Mouse (Mus musculus) heart, adult 18-20 months (tissue): ENCODE measurements around the gene Gpat2. TPM values are rescaled to one million over a fixed set of nuclear protein-coding genes. Genes with fewer than 3 reads are reported as not detected.
A peak's percentile ranks its signal among the peaks of the same experiment; 100 is the strongest.

Experiments used
- DNase-seq, 2 experiments: peaks; one replicate each; pipeline ENCODE4 v3.0.0; 2021 to 2022; ENCODE audit warnings: mixed read lengths in 1 of 2
- long read RNA-seq, 2 experiments: library from polyadenylated mRNA; stranded (forward); transcript quantifications; one replicate each; pipeline ENCODE4 v2.0.0; 2021
- total RNA-seq, 2 experiments: library from RNA; stranded (reverse); gene quantifications; 2 replicates each; pipeline ENCODE4 v1.2.3; 2021

Gene Gpat2
- not detected for total RNA-seq
- long read RNA-seq, experiment 1: 0 reads
- long read RNA-seq, experiment 2: 0 reads

DNA sequence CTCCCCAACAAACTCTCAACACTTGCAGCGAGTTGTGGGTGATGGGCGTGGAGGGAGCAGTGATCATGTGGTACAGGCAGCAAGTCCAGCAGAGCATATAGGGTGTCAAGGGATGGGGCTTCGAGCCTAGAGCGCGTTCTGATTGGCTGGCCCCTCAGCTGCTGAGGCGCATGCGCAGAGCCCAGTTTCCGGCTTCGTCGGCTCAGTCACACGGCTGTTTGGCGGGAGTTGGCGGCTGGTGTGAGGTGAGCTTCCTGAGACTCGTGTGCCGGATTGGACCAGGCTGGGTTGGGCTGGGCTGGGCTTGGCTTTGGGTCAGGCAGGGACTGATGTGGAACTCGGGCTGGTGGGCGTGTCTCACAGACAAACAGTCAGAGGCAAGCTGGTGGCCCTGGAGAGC lies at the start of gene Gpat2:
TSS of gene Gpat2 (plus strand) at position 223 of the 400 bp plus-strand sequence.
- DNase-seq: no peak

DNA sequence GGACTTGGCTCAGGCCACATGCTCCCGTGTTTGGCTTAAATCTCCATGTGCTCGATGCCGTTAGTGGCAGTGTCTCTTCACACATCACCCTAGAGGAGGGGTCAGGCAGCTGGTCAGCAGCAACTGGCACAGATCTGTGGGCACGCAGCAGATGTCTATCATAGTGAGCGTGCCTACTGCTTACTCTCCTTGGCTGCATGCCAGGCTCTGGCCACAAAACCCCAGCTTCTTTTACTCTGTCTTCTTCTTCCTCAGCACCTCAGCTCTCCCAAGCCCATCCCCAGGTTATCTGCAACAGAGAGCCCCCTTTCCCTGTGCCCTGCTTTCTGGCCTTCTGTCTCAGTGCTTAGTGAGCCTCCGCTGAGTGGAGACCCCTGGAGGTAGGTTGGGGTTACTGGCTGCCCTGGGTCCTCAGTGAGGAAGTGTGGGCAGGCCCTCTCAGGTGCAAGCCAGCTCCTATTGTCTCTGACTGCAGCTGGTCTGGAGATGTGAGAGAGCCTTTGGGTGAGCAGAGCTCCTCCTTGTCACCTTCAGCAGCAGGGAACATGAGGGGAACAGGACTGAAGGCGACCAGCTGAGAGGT lies 49.1 kb upstream of the Gpat2 start:
- DNase-seq: no peak

DNA sequence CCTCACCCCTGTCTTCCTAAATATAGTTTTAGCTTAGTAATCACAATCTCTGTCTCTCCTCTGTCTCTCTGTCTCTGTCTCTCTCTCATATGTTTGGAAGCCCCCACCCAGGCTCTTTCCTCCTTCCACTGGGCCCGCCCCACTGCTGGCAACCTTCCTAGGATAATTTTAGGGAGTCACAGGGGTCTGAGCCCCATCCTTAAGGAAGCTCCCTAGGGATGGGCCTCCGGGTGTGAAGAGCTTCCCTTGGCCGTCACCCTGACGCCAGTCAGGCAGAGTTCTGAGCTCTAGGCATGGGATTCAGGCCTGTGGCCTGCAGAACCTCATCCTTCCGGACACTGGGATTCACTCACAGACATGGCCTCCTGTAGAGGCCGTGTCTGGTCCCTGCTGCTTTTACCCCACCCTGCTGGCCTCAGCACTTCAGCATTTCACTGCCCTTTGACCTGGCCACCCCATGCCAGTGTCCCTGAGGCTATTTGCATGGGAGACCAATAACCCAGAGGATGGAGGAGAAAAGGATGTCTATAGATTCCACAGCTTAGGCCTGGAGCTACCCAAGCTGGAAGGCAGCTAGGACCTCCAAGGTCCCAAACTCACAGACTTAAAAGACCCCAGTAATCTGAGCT lies 48.5 kb upstream of the Gpat2 start:
- DNase-seq: no peak

DNA sequence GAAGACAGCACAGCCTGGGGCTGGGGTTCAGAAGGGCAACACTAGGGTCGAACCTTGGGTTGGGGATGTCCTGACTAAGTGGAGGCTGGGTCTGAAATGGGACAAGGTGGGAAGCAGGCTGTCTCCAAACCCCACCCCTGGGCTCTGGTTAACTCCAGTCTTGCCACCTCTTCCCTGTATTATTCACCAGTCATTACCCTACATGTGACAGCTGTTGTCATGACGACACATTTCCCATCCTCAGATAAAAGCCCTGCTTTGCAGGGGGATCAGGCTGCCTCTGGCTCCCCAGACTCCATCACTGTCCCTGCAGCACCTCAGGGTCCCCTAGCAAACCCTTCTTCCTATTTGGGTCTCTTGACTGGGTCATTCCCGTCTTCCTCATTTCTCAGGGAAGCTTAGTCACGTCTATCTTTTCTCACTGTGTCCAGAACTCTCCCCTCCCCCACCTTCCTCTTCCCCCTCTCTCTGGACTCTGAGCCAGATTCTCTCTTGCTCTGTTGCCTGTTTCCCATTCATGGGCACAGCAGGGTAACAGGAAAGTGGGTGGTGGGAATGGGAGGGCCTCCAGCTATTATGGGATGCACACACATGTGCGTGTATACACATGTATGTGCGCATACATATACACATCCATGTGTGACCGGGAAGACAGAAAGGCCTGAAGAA lies 46.9 kb upstream of the Gpat2 start:
- no peak for DNase-seq

DNA sequence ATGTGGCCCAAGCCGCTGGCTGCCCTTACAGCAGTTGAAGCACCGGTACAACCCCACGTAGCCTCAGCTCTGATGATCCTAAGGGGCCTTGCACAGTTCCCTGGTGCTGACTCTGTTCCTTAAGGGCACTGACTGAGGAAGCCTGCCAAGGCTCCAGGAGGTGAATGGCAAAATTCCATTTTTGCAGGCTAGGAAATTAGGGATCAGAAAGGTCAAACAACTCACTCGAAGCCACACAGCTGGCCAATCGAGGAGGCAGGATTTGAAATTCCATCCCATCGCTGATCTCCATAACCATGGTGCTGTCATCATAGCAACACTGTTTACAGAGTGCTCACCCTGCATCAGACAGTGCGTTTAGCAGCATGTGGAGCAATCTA lies 46.4 kb upstream of the Gpat2 start:
- DNase-seq: no peak

DNA sequence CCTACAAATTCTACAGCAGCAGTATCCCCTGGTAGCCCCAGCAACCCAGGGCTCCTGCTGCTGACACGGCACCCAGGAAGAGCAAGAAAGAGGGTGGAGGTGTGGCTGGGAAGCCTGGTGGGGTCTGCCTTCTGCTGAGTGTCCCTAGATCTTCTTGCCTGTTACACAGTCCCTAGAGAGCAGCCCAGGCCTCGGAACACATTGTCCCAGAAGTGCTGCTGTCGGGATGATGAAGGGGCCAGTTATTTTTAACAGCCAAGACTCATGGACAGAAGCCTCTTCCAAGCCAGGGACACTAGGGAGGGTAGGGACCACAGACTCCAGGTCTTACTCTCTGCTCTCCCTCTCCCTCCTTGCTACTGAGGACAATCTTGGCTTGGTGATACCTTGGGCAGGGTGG lies 45.7 kb upstream of the Gpat2 start:
- peak; percentile 33 to 65 for DNase-seq

DNA sequence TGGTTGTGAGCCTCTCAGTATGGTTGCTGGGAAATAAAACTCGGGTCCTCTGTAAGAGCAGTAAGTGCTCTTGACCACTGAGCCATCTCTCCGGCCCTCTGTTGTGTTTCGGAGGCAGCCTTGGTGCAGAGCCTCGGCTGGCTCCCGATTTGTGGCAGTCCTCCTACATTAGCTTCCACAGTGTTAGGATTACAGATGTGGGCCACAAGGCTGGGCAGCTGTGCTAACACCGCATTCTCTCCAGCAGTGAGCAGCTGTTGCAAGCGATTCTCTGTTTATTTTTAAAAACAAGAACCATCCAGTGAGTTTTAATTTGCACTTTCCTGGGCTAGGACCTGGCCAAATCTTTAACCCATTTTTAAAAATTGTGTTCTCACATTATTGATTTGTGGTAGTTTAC lies 41.1 kb upstream of the Gpat2 start:
- peak; percentile 33 to 52 for DNase-seq

DNA sequence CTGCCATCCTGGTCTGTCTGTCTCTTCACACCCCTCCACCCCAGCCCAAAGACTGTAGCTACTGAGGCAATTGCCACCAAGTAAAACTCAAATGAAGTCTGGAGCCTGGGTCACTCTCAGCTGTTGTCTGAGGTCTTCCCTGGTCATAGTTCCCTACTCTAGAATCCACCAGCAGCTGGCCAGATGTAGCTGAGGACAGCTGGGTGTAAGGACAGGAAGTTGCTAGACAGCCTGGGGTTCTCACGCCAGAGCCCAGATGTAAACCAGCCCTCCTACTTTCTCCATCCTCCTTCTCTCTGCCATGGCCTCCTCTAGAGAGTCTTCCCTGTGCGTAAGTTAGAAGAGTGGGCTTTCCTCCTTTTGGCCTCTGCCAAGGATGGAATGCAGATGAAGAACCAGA lies 37.5 kb upstream of the Gpat2 start:
- peak; percentile 27 to 63 for DNase-seq

DNA sequence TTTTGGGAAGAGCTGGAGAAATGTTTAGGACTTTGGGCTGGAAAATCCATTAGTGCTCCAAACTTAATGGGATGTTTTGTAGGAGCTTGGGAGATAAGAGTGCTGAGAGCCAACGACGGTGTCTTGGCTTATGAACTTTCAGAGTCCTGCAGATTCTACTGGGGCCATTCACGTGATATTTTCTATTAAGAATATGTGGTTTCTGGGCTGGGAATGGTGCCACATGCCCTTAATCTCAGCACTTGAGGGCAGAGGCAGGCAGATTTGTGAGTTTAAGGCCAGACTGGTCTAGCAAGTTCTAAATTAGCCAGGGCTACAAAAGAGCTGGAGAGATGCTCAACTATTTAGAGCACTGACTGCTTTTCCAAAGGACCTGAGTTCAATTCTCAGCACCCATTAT lies 34.6 kb upstream of the Gpat2 start:
- DNase-seq: no peak

DNA sequence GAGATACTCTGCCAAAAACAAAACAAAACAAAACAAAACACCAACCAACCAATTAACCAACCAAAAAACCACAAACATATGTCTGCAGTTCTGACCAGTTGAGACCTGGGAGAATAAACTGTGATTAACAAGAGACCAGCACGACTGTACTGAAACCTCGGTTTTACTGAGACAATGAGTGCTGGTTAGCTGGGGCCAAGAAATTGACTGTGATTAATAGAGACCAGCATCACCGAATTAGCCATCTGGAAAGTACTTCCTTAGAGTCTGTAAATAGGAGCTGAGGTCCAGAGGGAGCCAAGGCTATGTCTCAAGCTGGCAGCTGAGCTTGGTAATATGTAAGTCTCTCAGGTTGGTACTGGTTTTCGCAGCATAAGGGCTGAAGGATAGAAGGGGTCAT lies 34.2 kb upstream of the Gpat2 start:
- no peak for DNase-seq

DNA sequence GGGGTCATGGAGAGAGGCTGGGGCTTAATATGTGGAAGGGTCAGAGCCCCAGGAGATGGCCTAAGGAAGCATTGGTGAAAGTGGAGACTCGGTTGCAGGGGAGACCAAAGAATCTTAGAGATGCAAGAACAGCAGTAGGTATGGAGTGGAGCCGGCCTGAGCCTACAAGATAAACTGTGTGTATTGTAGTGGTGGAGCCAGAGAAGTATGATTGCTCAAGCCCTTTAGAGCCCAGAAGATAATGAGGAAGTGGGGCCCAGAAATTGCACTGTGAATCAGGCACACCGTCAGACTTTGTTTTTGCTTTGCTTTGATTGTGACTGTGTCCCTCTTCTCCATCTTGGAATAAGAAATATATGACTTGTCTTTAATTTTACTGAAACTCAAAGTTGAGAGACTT lies 33.7 kb upstream of the Gpat2 start:
- no peak for DNase-seq

DNA sequence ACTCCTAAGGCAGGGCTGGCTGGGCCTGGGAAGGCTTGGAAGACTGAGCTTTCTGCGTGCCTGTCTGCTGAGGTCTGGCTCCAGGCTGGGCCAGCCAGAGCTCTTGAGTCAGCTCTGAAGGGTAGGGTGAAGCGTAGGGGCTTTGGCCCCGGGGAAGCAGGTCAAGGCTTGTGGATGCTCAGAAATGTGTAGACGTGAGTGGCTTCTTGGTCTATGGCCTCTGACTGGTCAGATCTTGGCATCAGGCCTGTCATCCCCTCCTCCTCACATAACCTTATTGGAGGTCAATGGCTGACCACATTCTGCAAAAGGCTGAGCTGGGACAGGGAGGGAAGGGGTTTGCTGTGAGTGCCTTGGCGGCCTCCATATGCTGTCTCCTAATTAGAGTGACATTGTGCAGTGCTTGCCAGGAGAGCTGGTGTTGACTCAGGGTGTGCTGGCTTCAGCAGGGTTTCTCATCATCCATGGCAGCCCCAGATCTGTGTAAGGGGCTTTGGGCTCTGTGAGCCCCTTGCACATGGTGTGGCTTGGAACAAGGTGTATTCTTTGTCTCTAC lies 30.3 kb upstream of the Gpat2 start:
- DNase-seq: no peak

DNA sequence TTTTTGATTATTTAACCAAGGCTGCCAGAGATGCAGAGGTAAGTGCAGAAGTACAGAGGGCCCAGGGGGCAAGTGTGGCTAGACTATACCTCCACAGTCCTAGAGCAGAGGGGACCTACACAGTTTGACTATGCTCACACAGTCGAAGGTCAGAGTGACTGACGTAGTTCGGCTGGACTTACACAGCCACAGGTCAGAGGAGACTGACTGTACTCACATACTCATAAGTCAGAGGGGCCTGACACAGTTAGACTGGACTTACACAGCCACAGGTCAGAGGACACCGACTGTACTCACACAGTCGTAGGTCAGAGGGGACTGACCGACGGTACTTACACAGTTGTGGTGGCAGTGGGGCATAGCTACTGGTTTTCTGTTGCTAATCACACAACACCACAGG lies 26.3 kb upstream of the Gpat2 start:
- DNase-seq: no peak

DNA sequence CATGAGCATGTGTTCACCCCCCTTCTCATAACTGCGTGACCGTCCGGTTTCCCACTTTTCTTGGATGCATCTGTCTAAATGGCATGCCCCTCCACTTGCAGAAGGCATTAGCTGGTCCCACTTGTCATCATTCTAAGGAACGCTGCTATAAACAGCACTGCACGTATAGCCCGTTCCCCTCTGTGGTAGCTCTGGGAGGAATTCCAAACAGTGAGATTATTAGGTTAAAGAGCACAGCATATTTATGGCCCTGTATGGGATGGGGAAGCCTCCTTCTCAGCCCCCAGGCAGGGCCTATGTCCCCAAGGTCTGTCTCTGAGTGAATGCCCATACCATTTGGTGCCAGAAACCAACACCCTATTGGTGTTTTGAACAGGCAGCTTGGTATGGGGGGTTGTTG lies 13.9 kb upstream of the Gpat2 start:
- DNase-seq: no peak

DNA sequence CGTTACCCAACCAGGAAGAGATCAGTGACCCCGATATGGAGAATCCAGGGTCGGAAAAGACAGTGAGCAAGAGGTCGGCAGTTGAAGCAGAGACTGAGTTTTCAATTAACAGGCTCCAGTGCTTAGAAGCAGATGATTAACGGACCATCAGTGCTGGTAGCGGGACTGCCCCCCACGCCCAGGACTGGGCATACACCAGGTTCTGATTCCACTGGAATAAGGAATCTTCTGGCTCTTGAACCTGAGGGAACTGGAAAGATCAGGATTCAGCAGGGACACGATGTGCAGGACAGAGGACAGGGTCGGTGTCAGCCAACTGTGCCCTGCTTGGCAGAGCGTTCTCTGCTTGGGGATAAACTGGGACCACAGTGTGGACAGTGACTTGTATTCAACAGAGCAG lies 9.2 kb upstream of the Gpat2 start:
- DNase-seq: peak in 1 of 2 experiments; percentile 18

DNA sequence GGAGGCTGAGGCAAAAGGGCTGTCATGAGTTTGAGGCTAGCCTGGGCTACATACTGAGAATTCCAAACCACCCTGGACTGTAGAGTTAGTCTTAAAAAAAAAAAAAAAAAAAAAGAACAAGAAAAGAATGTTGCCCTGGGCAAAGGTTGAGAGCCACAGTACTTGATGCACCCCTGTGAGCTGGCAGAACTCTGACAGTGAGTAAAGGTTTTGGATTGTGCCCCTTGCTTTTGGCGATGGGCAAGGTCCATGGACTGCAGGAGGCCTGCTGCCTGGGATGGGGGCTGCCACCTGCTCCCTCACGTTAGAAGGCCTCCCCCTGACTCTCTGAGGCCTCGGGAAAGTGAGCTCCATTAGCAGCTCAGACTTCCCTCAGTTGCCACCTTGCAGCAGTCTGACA lies 8.3 kb upstream of the Gpat2 start:
- DNase-seq: no peak

DNA sequence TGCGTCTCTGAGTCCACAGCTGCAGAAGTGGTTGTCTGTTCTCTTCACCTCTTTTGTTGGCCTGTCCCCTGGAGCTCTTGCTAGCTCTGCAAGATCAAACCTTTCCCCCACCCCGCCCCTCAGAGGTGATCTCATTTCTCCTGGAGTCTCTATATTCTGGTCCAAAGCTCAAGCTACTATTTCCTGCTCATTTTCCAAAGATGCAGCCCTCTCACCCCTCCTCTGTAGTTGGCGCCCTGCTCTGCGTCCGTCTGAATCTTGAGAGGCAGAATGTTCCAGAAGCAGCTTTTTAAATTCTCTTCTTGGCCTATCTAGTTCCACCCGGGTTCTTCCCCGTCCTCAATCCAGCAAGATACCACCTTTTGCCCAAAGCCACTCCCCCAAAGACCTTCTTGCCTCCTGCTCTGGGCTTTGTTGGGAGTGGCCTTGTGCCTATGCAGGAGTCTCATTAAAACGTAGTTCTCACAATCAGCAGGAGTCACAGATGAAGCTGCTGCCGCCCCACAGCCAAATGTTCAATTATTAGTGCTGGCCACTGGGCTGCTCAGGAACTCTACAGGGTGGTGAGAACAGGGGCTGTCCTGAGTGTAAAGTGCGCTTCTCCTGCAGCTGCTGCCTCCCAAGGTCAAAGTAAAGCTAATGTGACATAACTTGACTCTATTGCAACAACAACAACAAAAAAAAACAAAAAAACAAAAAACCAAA lies 6.6 kb upstream of the Gpat2 start:
- DNase-seq: no peak

DNA sequence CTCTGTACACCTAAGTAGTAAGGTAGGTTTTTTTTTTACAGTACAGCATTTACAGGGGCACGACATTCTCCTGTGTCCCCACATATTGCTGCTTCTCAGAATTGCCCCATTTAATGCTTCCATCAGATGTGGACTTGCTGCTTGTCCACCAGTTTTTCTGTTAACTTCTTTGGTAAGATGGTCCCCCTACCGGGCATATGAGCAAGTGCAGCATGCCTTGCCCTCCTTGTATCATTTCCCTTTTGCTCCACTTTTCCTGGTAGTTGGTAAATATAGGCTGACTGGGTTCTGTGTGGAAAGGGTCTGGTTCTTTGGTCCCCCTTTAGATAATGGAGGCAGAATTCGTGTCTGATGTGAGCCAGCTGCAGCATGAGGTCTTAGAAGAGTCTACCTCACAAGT lies 5.2 kb downstream of the Gpat2 start:
- peak; percentile 33 to 69 for DNase-seq

DNA sequence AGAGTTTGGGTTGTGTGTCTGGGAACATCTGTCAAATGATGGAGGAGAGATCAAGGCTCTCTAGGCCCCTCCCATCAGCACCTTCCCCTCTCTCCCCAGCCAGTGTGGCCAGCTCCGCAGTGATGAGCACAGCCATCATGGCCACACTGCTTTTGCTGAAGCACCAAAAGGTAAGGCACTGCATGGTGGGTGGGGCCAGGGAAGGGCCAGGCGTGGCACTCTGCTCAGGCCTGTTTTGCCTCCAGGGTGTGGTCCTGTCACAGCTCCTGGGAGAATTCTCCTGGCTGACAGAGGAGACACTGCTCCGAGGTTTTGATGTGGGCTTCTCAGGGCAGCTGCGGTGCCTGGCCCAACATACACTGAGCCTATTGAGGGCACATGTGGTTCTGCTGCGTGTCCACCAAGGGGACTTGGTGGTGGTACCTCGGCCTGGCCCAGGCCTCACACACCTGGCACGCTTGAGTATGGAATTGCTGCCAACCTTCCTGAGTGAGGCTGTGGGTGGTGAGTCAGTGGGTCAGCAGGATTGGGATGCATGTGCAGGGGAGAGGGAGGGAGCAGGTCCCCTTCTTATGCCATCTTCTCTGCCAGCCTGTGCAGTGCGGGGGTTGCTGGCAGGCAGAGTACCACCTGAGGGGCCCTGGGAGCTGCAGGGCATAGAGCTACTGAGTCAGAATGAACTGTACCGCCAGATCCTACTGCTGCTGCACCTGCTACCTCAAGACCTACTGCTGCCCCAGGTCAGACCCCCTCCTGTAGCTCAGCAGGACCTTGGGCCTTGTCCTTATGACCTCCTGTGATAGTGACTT lies 8.7 kb downstream of the Gpat2 start:
- DNase-seq: no peak

DNA sequence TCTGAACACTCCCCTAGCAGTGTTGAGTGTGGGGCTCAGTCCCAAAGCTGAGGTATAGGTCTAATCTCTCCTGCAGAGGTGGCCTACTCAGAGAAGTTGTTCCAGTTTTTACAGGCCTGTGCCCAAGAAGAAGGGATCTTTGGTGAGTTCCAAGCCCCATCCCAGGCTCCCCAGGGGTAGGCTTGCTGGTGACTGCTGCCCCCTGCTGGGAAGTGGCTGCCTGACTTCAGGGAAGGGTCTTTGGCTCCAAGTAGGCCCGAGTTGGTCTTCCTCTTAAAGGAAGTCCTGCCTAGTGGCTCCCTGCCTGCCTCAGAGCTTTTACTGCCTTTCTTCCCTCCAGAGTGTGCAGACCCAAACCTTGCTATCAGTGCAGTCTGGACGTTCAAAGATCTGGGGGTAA lies 10.1 kb downstream of the Gpat2 start:
- peak in 1 of 2 experiments; percentile 42 for DNase-seq

DNA sequence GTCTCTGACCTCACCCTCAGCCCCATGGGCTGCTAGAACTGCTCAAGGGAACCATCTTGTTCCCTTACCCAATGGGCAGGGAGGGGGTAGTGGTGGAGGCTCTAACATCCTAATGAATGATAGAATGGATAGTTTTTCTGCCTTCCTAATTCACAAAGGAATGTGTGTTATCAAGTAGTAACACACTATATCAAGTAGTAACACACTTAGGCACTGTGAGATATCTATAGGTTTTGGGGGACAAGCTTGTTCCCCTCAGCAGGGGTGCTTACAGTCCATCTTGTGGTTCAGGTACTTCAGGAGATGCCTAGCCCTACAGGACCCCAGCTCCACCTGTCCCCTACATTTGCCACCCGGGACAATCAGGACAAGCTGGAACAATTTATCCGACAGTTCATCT lies 10.6 kb downstream of the Gpat2 start:
- no peak for DNase-seq

DNA sequence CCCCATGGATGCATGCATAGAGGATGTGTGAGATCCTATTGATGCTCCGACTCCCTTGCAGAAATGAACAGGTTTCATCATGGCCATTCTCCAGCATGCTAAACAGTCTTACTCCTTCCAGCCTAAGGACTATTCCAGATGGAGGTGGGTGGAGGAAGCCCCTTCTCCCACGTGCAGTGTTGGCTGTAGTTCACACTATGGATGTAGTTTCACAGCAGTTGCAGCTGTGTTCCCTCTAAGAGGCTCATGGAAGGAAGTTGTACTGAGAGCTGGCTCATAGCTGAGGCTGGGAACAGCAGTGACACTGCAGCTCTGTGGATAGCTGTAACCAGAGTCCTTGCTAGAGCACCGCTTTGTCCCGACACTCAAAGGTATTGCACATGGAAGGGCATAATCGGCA lies 12.7 kb downstream of the Gpat2 start:
- no peak for DNase-seq
